Mouse (Mus musculus): ENCODE data around the gene Cand2. TPM values are rescaled to one million over a fixed set of nuclear protein-coding genes. Genes with fewer than 3 reads are reported as not detected.

Cand2 gene
- total and polyA plus RNA-seq, 3 experiments: 3.6 to 17.1 (median 7.8) TPM

- Histone ChIP-seq H3K4me3 (replicated peaks in 1 of 3; ENCODE audit: low read depth in 2 of 3, low read length in 2 of 3, poor library complexity in 1 of 3) (peak overlapping the region; percentile 38 to 69 (median 52)), H3K27me3 (replicated peaks) (no peaks in the 10 kb centered on the region), H3K9me3 (replicated peaks; ENCODE audit: low read length) (no peaks in the 10 kb centered on the region), H3K36me3 (replicated peaks in 1 of 2; ENCODE audit: control insufficient read depth in 1 of 2, insufficient read depth in 1 of 2, low read length in 1 of 2) (peaks cover 0 to 16% of the 10 kb centered on the region in 2 experiments), H3K4me1 (ENCODE audit: control insufficient read depth in 1 of 2, insufficient read depth in 2 of 2) (peaks cover 6 to 24% of the 10 kb centered on the region in 2 experiments), H3K27ac (ENCODE audit: insufficient read depth, low read depth) (no peak overlapping the region), H3K4me2 (ENCODE audit: insufficient read depth, low read depth, poor library complexity, severe bottlenecking) (peak overlapping the region; percentile 70), H3K79me2 (replicated peaks; ENCODE audit: control insufficient read depth, extremely low read depth, insufficient read depth, poor library complexity, severe bottlenecking) (peaks cover 4% of the 10 kb centered on the region), H3K9ac (ENCODE audit: insufficient read depth, low read depth) (peak overlapping the region; percentile 7; the same call in 1 of the 2 replicates)
- dilution Hi-C loops (cut with MboI; ENCODE audit: extremely low pct_ligation_motif_present, extremely low pct_unique_long_range_greater_than_20kb, low sequenced_read_pairs): no loop called here
- peak; percentile 29 for DNase-seq (ENCODE audit: extremely low read depth)
- in situ Hi-C loops (cut with MboI; ENCODE audit: low pct_ligation_motif_present, low pct_unique_long_range_greater_than_20kb, low sequenced_read_pairs): no loop called here
- TF ChIP-seq MYC (IDR thresholded peaks at IDR 0.05; ENCODE audit: low read depth, low read length) (no peak), E2F4 (IDR thresholded peaks at IDR 0.05; ENCODE audit: insufficient replicate concordance, low read depth, low read length) (0 out of 2 replicates have a peak, but pooled peaks have one; percentile 35), GABPA (IDR thresholded peaks at IDR 0.05; ENCODE audit: insufficient replicate concordance, low read depth, low read length) (no peak), ZNF384 (IDR thresholded peaks at IDR 0.05; ENCODE audit: low read depth, low read length) (no peak), NRF1 (IDR thresholded peaks at IDR 0.05; ENCODE audit: low read depth, low read length) (peak; percentile 69), IRF4 (IDR thresholded peaks at IDR 0.05; ENCODE audit: low read depth, low read length) (no peak), JUN (IDR thresholded peaks at IDR 0.05; ENCODE audit: insufficient read depth, low read depth, low read length) (no peak), USF1 (IDR thresholded peaks at IDR 0.05; ENCODE audit: low read depth, low read length) (no peak), NELFE (IDR thresholded peaks at IDR 0.05; ENCODE audit: low read depth, low read length) (no peak), TCF12 (IDR thresholded peaks at IDR 0.05; ENCODE audit: low read depth, low read length) (0 out of 2 replicates have a peak, but pooled peaks have one; percentile 12), CHD2 (IDR thresholded peaks at IDR 0.05; ENCODE audit: low read length) (0 out of 2 replicates have a peak, but pooled peaks have one; percentile 10), BHLHE40 (IDR thresholded peaks at IDR 0.05; ENCODE audit: low read depth, low read length) (no peak), MXI1 (IDR thresholded peaks at IDR 0.05; ENCODE audit: low read depth, low read length) (peak; percentile 31; the same call in 1 of the 2 replicates), ZC3H11A (IDR thresholded peaks at IDR 0.05; ENCODE audit: low read depth, low read length) (no peak), POLR2AphosphoS2 (IDR thresholded peaks at IDR 0.05; ENCODE audit: low read depth, low read length) (no peak), RAD21 (IDR thresholded peaks at IDR 0.05; ENCODE audit: low read depth, low read length) (no peak)
Observed at GRCm38 (mm10) chr6:115773966-115774413, 348 bp upstream of the Cand2 start.

- Histone ChIP-seq H3K36me3 (replicated peaks in 1 of 2; ENCODE audit: control insufficient read depth in 1 of 2, insufficient read depth in 1 of 2, low read length in 1 of 2) (peaks cover 4 to 32% of the 10 kb centered on the region in 2 experiments), H3K4me1 (ENCODE audit: control insufficient read depth in 1 of 2, insufficient read depth in 2 of 2) (peaks cover 6 to 24% of the 10 kb centered on the region in 2 experiments), H3K4me3 (replicated peaks in 1 of 3; ENCODE audit: low read depth in 2 of 3, low read length in 2 of 3, poor library complexity in 1 of 3) (peak overlapping the region in 2 of 3 experiments; percentile 64 to 72), H3K79me2 (replicated peaks; ENCODE audit: control insufficient read depth, extremely low read depth, insufficient read depth, poor library complexity, severe bottlenecking) (peaks cover 4% of the 10 kb centered on the region), H3K27ac (ENCODE audit: insufficient read depth, low read depth) (no peak overlapping the region), H3K27me3 (replicated peaks) (no peaks in the 10 kb centered on the region), H3K4me2 (ENCODE audit: insufficient read depth, low read depth, poor library complexity, severe bottlenecking) (peak overlapping the region; percentile 93), H3K9me3 (replicated peaks; ENCODE audit: low read length) (no peaks in the 10 kb centered on the region), H3K9ac (ENCODE audit: insufficient read depth, low read depth) (no peak overlapping the region)
- no peak for DNase-seq (ENCODE audit: extremely low read depth)
- dilution Hi-C loops (cut with MboI; ENCODE audit: extremely low pct_ligation_motif_present, extremely low pct_unique_long_range_greater_than_20kb, low sequenced_read_pairs): no loop called here
- in situ Hi-C loops (cut with MboI; ENCODE audit: low pct_ligation_motif_present, low pct_unique_long_range_greater_than_20kb, low sequenced_read_pairs): no loop called here
- TF ChIP-seq MAX (IDR thresholded peaks at IDR 0.05; ENCODE audit: low read length): peak; percentile 16; the same call in 1 of the 2 replicates
- TF ChIP-seq POLR2A (IDR thresholded peaks at IDR 0.05; ENCODE audit: low read depth, low read length): no peak
- TF ChIP-seq SIN3A (IDR thresholded peaks at IDR 0.05; ENCODE audit: low read length): peak; percentile 49; the same call in 1 of the 2 replicates
Observed at GRCm38 (mm10) chr6:115775838-115776237, 1.5 kb downstream of the Cand2 start.

Data from CH12.LX (cell line).